Mouse (Mus musculus) heart, embryonic 11.5 days (tissue): ENCODE measurements around the gene Ccdc80. TPM values are rescaled to one million over a fixed set of nuclear protein-coding genes. Genes with fewer than 3 reads are reported as not detected.

Experiments used
- ATAC-seq: fragments of 200-750 bp; cut with Nextera tagmentation; replicated peaks from 2 replicates; pipeline ENCODE4 v1.8.0; 2017; ENCODE audit warnings: moderate library complexity; ENCODE audit not compliant: insufficient number of reproducible peaks, low FRiP score, low TSS enrichment
- H3K27ac ChIP-seq: fragments of 300-500 bp; sonication (generic); 2 replicates; pipeline ENCODE4 v1.5.1; 2014; ENCODE audit warnings: mild to moderate bottlenecking, low read depth, low read length
- H3K27me3 ChIP-seq: fragments of 300-500 bp; sonication (generic); 2 replicates; pipeline ENCODE4 v1.6.1; 2014; ENCODE audit warnings: mild to moderate bottlenecking, low read length, mixed read lengths; ENCODE audit not compliant: control insufficient read depth, insufficient read depth
- H3K36me3 ChIP-seq: fragments of 300-500 bp; sonication (generic); 2 replicates; pipeline ENCODE4 v1.6.1; 2014; ENCODE audit warnings: mild to moderate bottlenecking, low read length, moderate library complexity, mixed read lengths; ENCODE audit not compliant: control insufficient read depth, insufficient read depth
- H3K4me1 ChIP-seq: fragments of 300-500 bp; sonication (generic); 2 replicates; pipeline ENCODE4 v1.6.1; 2014; ENCODE audit warnings: low read length; ENCODE audit not compliant: control insufficient read depth, insufficient read depth
- H3K4me2 ChIP-seq: fragments of 300-500 bp; sonication (generic); 2 replicates; pipeline ENCODE4 v1.6.1; 2014; ENCODE audit warnings: mild to moderate bottlenecking, moderate library complexity
- H3K4me3 ChIP-seq: fragments of 300-500 bp; sonication (generic); 2 replicates; pipeline ENCODE4 v1.5.1; 2014; ENCODE audit warnings: low read depth, low read length
- H3K9ac ChIP-seq: fragments of 300-500 bp; sonication (generic); 2 replicates; pipeline ENCODE4 v1.6.1; 2014; ENCODE audit warnings: mild to moderate bottlenecking, low read depth, low read length, moderate library complexity
- H3K9me3 ChIP-seq: fragments of 300-500 bp; sonication (generic); replicated peaks from 2 replicates; pipeline ENCODE4 v1.6.1; 2016; ENCODE audit warnings: low read length; ENCODE audit not compliant: control insufficient read depth
- WGBS: fragments of 180-500 bp; shearing (Covaris S2); extraction: QIAGEN DNeasy Blood & Tissue Kit; methylation state at CpG from one replicate; pipeline ENCODE4 v1.1.7; 2014; ENCODE audit not compliant: insufficient replicate concordance; 5-methylcytosine and 5-hydroxymethylcytosine counted together
- polyA plus RNA-seq: library from polyadenylated mRNA; unstranded; fragments of >200 nt; fragmentation: Nextera tagmentation; extraction: Ambion mirVana; gene quantifications from 2 replicates; pipeline ENCODE4 v1.2.1, GENCODE M21; 2014

Gene Ccdc80
- polyA plus RNA-seq, 1 experiment from 2014 or later, result 73.9 TPM

DNA sequence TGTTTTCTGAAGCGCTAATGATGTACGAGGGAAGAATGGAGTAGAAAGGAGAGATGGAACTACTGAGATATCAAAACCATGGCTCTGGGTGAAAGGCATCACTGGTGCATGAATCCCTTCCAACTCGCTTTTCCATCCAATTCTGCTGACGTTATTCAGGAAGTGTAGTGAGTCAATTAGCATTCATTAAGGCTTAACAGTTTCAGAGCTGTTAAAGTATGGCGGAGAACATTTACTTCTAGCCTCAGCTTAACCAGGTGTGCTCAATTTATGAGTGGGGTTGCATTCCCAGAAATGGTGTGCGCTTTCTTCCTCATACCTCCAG, 5.6 kb downstream of the Ccdc80 start:
- no peaks in the 10 kb centered on the region for H3K27me3 ChIP-seq
- H3K4me2 ChIP-seq, result peak overlapping the region; percentile 78
- H3K9ac ChIP-seq, result no peak overlapping the region
- H3K4me1 ChIP-seq, result peaks cover 37% of the 10 kb centered on the region
- ATAC-seq, result no peak
- 0 out of 2 replicates have a peak overlapping the region, but pooled peaks have one; percentile 2 for H3K4me3 ChIP-seq
- H3K9me3 ChIP-seq, result no peaks in the 10 kb centered on the region
- H3K27ac ChIP-seq, result no peak overlapping the region
- H3K36me3 ChIP-seq, result no peaks in the 10 kb centered on the region
- 69% methylated on average over 6 of the region's 6 CpGs for WGBS

- H3K27ac ChIP-seq, result peak overlapping the region; percentile 37; the same call in 1 of the 2 replicates
- H3K4me3 ChIP-seq, result no peak overlapping the region
- H3K27me3 ChIP-seq, result no peaks in the 10 kb centered on the region
- ATAC-seq, result peak; percentile 56
- H3K4me1 ChIP-seq, result peaks cover 30% of the 10 kb centered on the region
- no peaks in the 10 kb centered on the region for H3K36me3 ChIP-seq
- H3K9ac ChIP-seq, result no peak overlapping the region
- WGBS, result 25% methylated on average over 3 of the region's 3 CpGs
- no peaks in the 10 kb centered on the region for H3K9me3 ChIP-seq
- 0 out of 2 replicates have a peak overlapping the region, but pooled peaks have one; percentile 5 for H3K4me2 ChIP-seq
Measured at GRCm38 (mm10) chr16:45100892-45101291, 7.7 kb downstream of the Ccdc80 start.

- no peak overlapping the region for H3K4me3 ChIP-seq
- no peaks in the 10 kb centered on the region for H3K9me3 ChIP-seq
- no peak overlapping the region for H3K27ac ChIP-seq
- H3K4me2 ChIP-seq, result no peak overlapping the region
- no peak overlapping the region for H3K9ac ChIP-seq
- no peak for ATAC-seq
- 61% methylated on average over 3 of the region's 3 CpGs for WGBS
- no peaks in the 10 kb centered on the region for H3K27me3 ChIP-seq
- H3K4me1 ChIP-seq, result peaks cover 12% of the 10 kb centered on the region
- no peaks in the 10 kb centered on the region for H3K36me3 ChIP-seq
Measured at GRCm38 (mm10) chr16:45104993-45105392, 11.8 kb downstream of the Ccdc80 start.

DNA sequence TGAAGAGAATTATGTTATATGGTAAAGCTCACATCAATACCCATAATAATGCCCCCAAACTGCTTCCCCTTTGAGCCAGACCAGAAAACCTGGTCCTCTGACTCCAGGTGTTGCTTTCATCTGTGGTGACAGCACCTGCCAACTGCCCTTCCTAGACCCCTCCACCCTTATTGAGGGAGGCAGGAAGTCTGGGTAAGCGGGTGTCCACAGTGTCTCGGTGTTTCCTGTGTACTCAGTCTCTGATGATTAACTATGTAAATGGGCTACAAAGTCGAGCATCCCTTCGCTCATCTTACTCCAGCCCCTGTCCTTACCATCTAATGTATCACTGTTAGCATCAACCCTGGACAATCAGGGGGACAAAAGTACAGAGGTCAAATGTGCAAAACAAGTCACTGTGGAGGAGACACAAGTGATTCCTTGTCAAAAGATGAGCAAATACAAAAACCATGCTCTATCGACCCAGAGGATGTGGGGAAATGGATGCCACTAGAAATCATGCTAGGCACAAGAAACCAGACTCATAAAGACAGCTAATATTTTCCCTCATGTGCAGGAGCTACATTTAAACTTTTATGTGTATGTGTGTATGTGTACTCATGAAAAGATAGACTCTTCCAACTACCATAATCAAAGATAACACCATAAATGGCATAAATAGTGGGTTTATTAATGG, 15.1 kb downstream of the Ccdc80 start:
- no peak overlapping the region for H3K4me2 ChIP-seq
- H3K9me3 ChIP-seq, result no peaks in the 10 kb centered on the region
- ATAC-seq, result no peak
- H3K4me3 ChIP-seq, result no peak overlapping the region
- no peak overlapping the region for H3K9ac ChIP-seq
- H3K4me1 ChIP-seq, result peaks cover 8% of the 10 kb centered on the region; the same call in 1 of the 2 replicates
- no peaks in the 10 kb centered on the region for H3K27me3 ChIP-seq
- H3K27ac ChIP-seq, result no peak overlapping the region
- WGBS, result 65% methylated on average over 5 of the region's 5 CpGs
- H3K36me3 ChIP-seq, result no peaks in the 10 kb centered on the region

DNA sequence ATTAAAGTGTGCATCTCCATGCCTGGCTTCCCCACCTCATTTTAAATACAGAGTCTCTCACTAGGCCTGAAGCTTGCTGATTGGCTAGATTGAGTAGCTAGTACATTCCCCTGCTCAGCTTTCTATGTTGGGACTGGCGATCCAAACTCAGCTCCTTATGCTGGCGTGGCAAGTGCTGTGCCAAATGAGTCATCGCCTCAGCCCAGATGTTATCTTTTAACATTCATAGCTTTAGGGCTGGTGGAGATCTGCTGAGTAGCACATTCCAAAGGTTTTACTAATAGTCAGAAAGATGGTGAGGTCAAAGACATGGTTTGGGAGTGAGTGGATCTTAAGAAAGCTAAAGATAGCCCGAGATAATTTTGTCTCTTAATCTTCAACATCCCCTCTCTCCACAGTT, 17.3 kb downstream of the Ccdc80 start:
- H3K4me3 ChIP-seq, result no peak overlapping the region
- H3K36me3 ChIP-seq, result no peaks in the 10 kb centered on the region
- no peaks in the 10 kb centered on the region for H3K9me3 ChIP-seq
- H3K9ac ChIP-seq, result no peak overlapping the region
- no peak overlapping the region for H3K27ac ChIP-seq
- peaks cover 8% of the 10 kb centered on the region; the same call in 1 of the 2 replicates for H3K4me1 ChIP-seq
- WGBS, result 13% methylated on average over 4 of the region's 4 CpGs
- no peaks in the 10 kb centered on the region for H3K27me3 ChIP-seq
- H3K4me2 ChIP-seq, result no peak overlapping the region
- ATAC-seq, result peak; percentile 69; the same call in 1 of the 2 replicates

DNA sequence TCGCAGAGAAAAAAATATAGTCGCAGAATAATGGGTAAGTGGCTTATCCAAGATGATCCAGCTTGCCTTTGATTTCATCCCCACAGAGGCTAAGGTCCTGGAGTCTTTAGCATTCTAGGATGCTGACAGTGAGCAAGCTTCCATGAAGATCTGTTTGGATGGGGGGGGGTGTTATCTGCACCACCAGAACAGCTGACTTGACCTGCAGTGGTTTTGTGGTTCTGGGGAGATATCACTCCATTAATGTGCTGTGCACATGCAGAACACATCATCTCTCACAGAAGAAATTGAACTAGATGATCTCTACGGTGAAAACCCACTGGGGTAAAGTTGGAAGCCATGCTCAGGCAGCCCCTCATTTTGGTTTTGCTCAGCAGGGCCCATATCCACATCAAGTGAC, 24.0 kb downstream of the Ccdc80 start:
- H3K27me3 ChIP-seq, result no peaks in the 10 kb centered on the region
- H3K9ac ChIP-seq, result no peak overlapping the region
- peaks cover 10% of the 10 kb centered on the region for H3K4me1 ChIP-seq
- H3K27ac ChIP-seq, result no peak overlapping the region
- H3K4me3 ChIP-seq, result no peak overlapping the region
- WGBS, result 86% methylated on average over 3 of the region's 3 CpGs
- H3K36me3 ChIP-seq, result no peaks in the 10 kb centered on the region; the same call in 1 of the 2 replicates
- H3K4me2 ChIP-seq, result no peak overlapping the region
- H3K9me3 ChIP-seq, result no peaks in the 10 kb centered on the region
- no peak for ATAC-seq

GRCm38 (mm10) chr16:45118760-45119159, 25.6 kb downstream of the Ccdc80 start:
- Histone ChIP-seq H3K4me2 (no peak overlapping the region), H3K27me3 (no peaks in the 10 kb centered on the region), H3K4me3 (no peak overlapping the region), H3K9ac (no peak overlapping the region), H3K36me3 (peaks cover 3% of the 10 kb centered on the region), H3K27ac (no peak overlapping the region), H3K9me3 (no peaks in the 10 kb centered on the region), H3K4me1 (peaks cover 10% of the 10 kb centered on the region)
- no peak for ATAC-seq
- 71% methylated on average over 3 of the region's 3 CpGs for WGBS

DNA sequence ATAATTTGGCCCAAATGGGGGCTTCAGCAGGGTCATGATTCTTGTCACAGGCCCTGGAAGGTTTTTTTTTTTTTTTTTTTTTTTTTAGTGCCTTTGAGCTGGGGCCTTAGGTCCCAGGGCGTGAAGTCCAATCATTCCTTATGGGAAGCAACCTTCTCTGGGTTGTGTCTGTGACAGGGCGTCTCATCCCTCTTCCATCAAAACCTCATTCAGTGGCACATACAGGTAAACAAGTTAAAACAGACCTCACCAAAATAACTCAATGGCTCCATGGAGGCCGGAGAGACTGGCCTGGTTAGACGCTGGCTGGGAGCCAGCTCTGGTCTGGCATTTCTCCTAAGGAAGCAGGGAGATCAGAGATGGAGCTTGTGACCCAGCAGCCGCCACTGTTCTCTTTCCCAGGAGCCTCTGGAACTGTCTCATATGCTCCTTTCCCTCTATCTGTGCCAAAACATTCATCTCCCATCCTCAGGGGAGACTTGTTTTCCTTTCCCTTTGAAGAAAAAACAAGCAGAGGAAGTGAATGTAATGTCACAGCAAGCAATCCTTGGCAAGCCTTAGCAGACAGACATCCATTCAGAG, 27.7 kb downstream of the Ccdc80 start:
- ATAC-seq, result no peak

GRCm38 (mm10) chr16:45122571-45122970, 29.4 kb downstream of the Ccdc80 start:
- no peak overlapping the region for H3K27ac ChIP-seq
- H3K4me1 ChIP-seq, result peaks cover 13% of the 10 kb centered on the region
- H3K9ac ChIP-seq, result no peak overlapping the region
- no peak overlapping the region for H3K4me3 ChIP-seq
- WGBS, result 56% methylated on average over 5 of the region's 5 CpGs
- H3K36me3 ChIP-seq, result peaks cover 7% of the 10 kb centered on the region
- H3K4me2 ChIP-seq, result no peak overlapping the region
- no peak for ATAC-seq
- no peaks in the 10 kb centered on the region for H3K9me3 ChIP-seq
- H3K27me3 ChIP-seq, result no peaks in the 10 kb centered on the region

More for the DNA sequence above, 27.7 kb downstream of the Ccdc80 start:
- H3K36me3 ChIP-seq, result peaks cover 3% of the 10 kb centered on the region
- peaks cover 13% of the 10 kb centered on the region for H3K4me1 ChIP-seq
- no peak overlapping the region for H3K4me3 ChIP-seq
- WGBS, result 26% methylated on average over 5 of the region's 5 CpGs
- H3K27ac ChIP-seq, result peak overlapping the region; percentile 50
- H3K4me2 ChIP-seq, result no peak overlapping the region
- H3K27me3 ChIP-seq, result no peaks in the 10 kb centered on the region
- no peak overlapping the region for H3K9ac ChIP-seq
- no peaks in the 10 kb centered on the region for H3K9me3 ChIP-seq
